Mouse (Mus musculus): ENCODE results near the gene Tsen34.

GRCm38 (mm10) chr7:3683908-3684550 lies 8.6 kb upstream of the Tsen34 start:
- TF ChIP-seq CTCF (IDR thresholded peaks at IDR 0.05; ENCODE audit: low read depth) = no peak
- TF ChIP-seq EP300 (IDR thresholded peaks at IDR 0.05; ENCODE audit: low read depth) = no peak
